Mouse (Mus musculus) myocyte (in vitro differentiated cells): ENCODE data around the gene Slc30a3. TPM values are rescaled to one million over a fixed set of nuclear protein-coding genes. Genes with fewer than 3 reads are reported as not detected.
A peak's percentile ranks its signal among the peaks of the same experiment; 100 is the strongest.

ENCODE experiments used
- H3K27me3 ChIP-seq: one replicate; pipeline ENCODE4 v1.6.1; 2011; ENCODE audit not compliant: control insufficient read depth, insufficient read depth, insufficient read length
- H3K36me3 ChIP-seq: one replicate; pipeline ENCODE4 v1.6.1; 2011; ENCODE audit not compliant: control insufficient read depth, insufficient read depth
- H3K4me2 ChIP-seq: one replicate; pipeline ENCODE4 v1.6.1; 2011; ENCODE audit warnings: low read depth, control low read depth
- H3K4me3 ChIP-seq: one replicate; pipeline ENCODE4 v1.5.1; 2011; ENCODE audit warnings: mild to moderate bottlenecking, control low read depth, moderate library complexity
- H3K79me2 ChIP-seq: one replicate; pipeline ENCODE4 v1.6.1; 2011; ENCODE audit not compliant: control insufficient read depth, insufficient read depth
- H3ac ChIP-seq: one replicate; pipeline ENCODE4 v1.6.1; 2011; ENCODE audit not compliant: control insufficient read depth, insufficient read length
- CEBPB ChIP-seq: IDR thresholded peaks from 2 replicates; pipeline ENCODE4 v1.6.1; 2011; ENCODE audit warnings: mild to moderate bottlenecking, moderate library complexity; ENCODE audit not compliant: poor library complexity, insufficient read depth, severe bottlenecking
- E2F4 ChIP-seq: IDR thresholded peaks from one replicate; pipeline ENCODE4 v1.6.1; 2011; ENCODE audit warnings: mild to moderate bottlenecking, control low read depth, moderate library complexity; ENCODE audit not compliant: insufficient read depth
- MAX ChIP-seq: IDR thresholded peaks from one replicate; pipeline ENCODE4 v1.6.1; 2011; ENCODE audit warnings: low read depth, mild to moderate bottlenecking, control low read depth
- MYOD1 ChIP-seq, 3 experiments: IDR thresholded peaks; one replicate each; pipeline ENCODE4 v1.6.1; 2011; ENCODE audit warnings: control low read depth in 2 of 3, low read depth in 2 of 3, mild to moderate bottlenecking in 2 of 3, moderate library complexity in 1 of 3; ENCODE audit not compliant: insufficient read length in 2 of 3, control insufficient read depth in 1 of 3
- MYOG ChIP-seq, 3 experiments: IDR thresholded peaks; one replicate each; pipeline ENCODE4 v1.6.1; 2011; ENCODE audit warnings: control low read depth in 2 of 3, low read depth in 2 of 3, mild to moderate bottlenecking in 2 of 3; ENCODE audit not compliant: insufficient read length in 2 of 3, control insufficient read depth in 1 of 3, insufficient read depth in 1 of 3
- POLR2A ChIP-seq: IDR thresholded peaks from one replicate; pipeline ENCODE4 v1.6.1; 2011; ENCODE audit warnings: low read depth, mild to moderate bottlenecking, control low read depth, moderate library complexity; ENCODE audit not compliant: insufficient read length
- POLR2AphosphoS2 ChIP-seq: IDR thresholded peaks from one replicate; pipeline ENCODE4 v1.6.1; 2011; ENCODE audit warnings: low read depth, control low read depth; ENCODE audit not compliant: insufficient read length
- REST ChIP-seq: IDR thresholded peaks from one replicate; pipeline ENCODE4 v1.6.1; 2011; ENCODE audit warnings: mild to moderate bottlenecking, control low read depth, moderate library complexity; ENCODE audit not compliant: insufficient read depth, insufficient read length
- SRF ChIP-seq: IDR thresholded peaks from one replicate; pipeline ENCODE4 v1.6.1; 2011; ENCODE audit warnings: low read depth; ENCODE audit not compliant: control insufficient read depth, insufficient read length
- TCF12 ChIP-seq: IDR thresholded peaks from one replicate; pipeline ENCODE4 v1.6.1; 2011; ENCODE audit warnings: mild to moderate bottlenecking, control low read depth; ENCODE audit not compliant: poor library complexity, insufficient read depth, severe bottlenecking
- TCF3 ChIP-seq: IDR thresholded peaks from one replicate; pipeline ENCODE4 v1.6.1; 2011; ENCODE audit warnings: low read depth, control low read depth; ENCODE audit not compliant: insufficient read length
- USF1 ChIP-seq: IDR thresholded peaks from one replicate; pipeline ENCODE4 v1.6.1; 2011; ENCODE audit warnings: low read depth, mild to moderate bottlenecking, control low read depth, moderate library complexity
- polyA plus RNA-seq: library from polyadenylated mRNA; unstranded; fragments of >200 nt; fragmentation: generic; extraction: Trizol; gene quantifications from one replicate; pipeline ENCODE4 v1.2.1, GENCODE M21; 2012; ENCODE audit warnings: missing spikeins

Gene Slc30a3
- polyA plus RNA-seq, 1 experiment, result 0.19 TPM

- Histone ChIP-seq H3K27me3 (no peaks in the 10 kb centered on the region), H3K4me3 (peak within 1 kb of the TSS; percentile 94), H3K4me2 (peak within 1 kb of the TSS; percentile 95), H3K79me2 (no peaks in the 10 kb centered on the region), H3ac (peak within 1 kb of the TSS; percentile 41), H3K36me3 (no peaks in the 10 kb centered on the region)
- TF ChIP-seq TCF3 (no peak), POLR2AphosphoS2 (no peak), POLR2A (peak; percentile 14)
These were observed 59.0 kb downstream of the Slc30a3 start, which contains the start of gene Slc5a6 for GRCm38 (mm10) chr5:31048763-31049641. TSS of gene Slc5a6 (minus strand) at chr5:31048924.

GRCm38 (mm10) chr5:31047848-31048762, 59.9 kb downstream of the Slc30a3 start, which contains the start of gene Atraid:
TSS of gene Atraid (plus strand) at chr5:31048312.
- H3K27me3 ChIP-seq, result no peaks in the 10 kb centered on the region
- peak within 1 kb of the TSS; percentile 95 for H3K4me2 ChIP-seq
- no peaks in the 10 kb centered on the region for H3K79me2 ChIP-seq
- peak within 1 kb of the TSS; percentile 94 for H3K4me3 ChIP-seq
- H3K36me3 ChIP-seq, result no peaks in the 10 kb centered on the region
- peak within 1 kb of the TSS; percentile 41 for H3ac ChIP-seq
- no peak for TF ChIP-seq MAX
- peak in 1 of 3 experiments; percentile 46 for TF ChIP-seq MYOG (IDR thresholded peaks at IDR 0.05; ENCODE audit: control insufficient read depth in 1 of 3, insufficient read depth in 1 of 3, insufficient read length in 2 of 3, low read depth in 2 of 3)
- peak; percentile 86 for TF ChIP-seq POLR2AphosphoS2
- peak; percentile 71 for TF ChIP-seq USF1
- no peak for TF ChIP-seq E2F4
- TF ChIP-seq CEBPB, result no peak
- peak in 1 of 3 experiments; percentile 35 for TF ChIP-seq MYOD1 (IDR thresholded peaks at IDR 0.05; ENCODE audit: control insufficient read depth in 1 of 3, insufficient read length in 2 of 3, low read depth in 2 of 3)
- TF ChIP-seq SRF, result no peak
- TF ChIP-seq TCF12, result no peak
- TF ChIP-seq REST, result no peak
- TF ChIP-seq POLR2A, result peak; percentile 94
- no peak for TF ChIP-seq TCF3

GRCm38 (mm10) chr5:31047074-31047473, 61.0 kb downstream of the Slc30a3 start:
- peak overlapping the region; percentile 94 for H3K4me3 ChIP-seq
- H3K36me3 ChIP-seq, result no peaks in the 10 kb centered on the region
- peak overlapping the region; percentile 94 for H3K4me2 ChIP-seq
- H3ac ChIP-seq, result peak overlapping the region; percentile 41
- no peaks in the 10 kb centered on the region for H3K79me2 ChIP-seq
- TF ChIP-seq TCF3 (no peak), SRF (no peak), MYOG (IDR thresholded peaks at IDR 0.05; ENCODE audit: control insufficient read depth in 1 of 3, insufficient read depth in 1 of 3, insufficient read length in 2 of 3, low read depth in 2 of 3) (no peak), REST (no peak), USF1 (no peak), POLR2A (no peak), MAX (no peak), CEBPB (no peak), POLR2AphosphoS2 (no peak), TCF12 (no peak), E2F4 (no peak), MYOD1 (IDR thresholded peaks at IDR 0.05; ENCODE audit: control insufficient read depth in 1 of 3, insufficient read length in 2 of 3, low read depth in 2 of 3) (no peak)
- H3K27me3 ChIP-seq, result no peaks in the 10 kb centered on the region

GRCm38 (mm10) chr5:31046416-31046815, 61.6 kb downstream of the Slc30a3 start:
- no peak overlapping the region for H3ac ChIP-seq
- H3K27me3 ChIP-seq, result no peaks in the 10 kb centered on the region
- no peak overlapping the region for H3K4me3 ChIP-seq
- H3K79me2 ChIP-seq, result no peaks in the 10 kb centered on the region
- no peak for TF ChIP-seq REST
- no peak for TF ChIP-seq POLR2A
- TF ChIP-seq MYOD1 (IDR thresholded peaks at IDR 0.05; ENCODE audit: control insufficient read depth in 1 of 3, insufficient read length in 2 of 3, low read depth in 2 of 3), result no peak
- TF ChIP-seq TCF12, result no peak
- no peak for TF ChIP-seq POLR2AphosphoS2
- no peak for TF ChIP-seq TCF3
- TF ChIP-seq SRF, result no peak
- TF ChIP-seq USF1, result no peak
- H3K4me2 ChIP-seq, result peak overlapping the region; percentile 94
- H3K36me3 ChIP-seq, result no peaks in the 10 kb centered on the region
